Mouse (Mus musculus) cerebellum, adult 11 months (tissue): ENCODE measurements around the gene AC109138.7.
"Not testable (repeated sequence)": the region's sequence is repeated elsewhere in the genome, so short reads cannot be mapped to it uniquely, and the experiment has no call there.

Experiments
- DNase-seq: peaks from one replicate; pipeline ENCODE4 v3.0.0; 2022

AC109138.7 gene

DNA sequence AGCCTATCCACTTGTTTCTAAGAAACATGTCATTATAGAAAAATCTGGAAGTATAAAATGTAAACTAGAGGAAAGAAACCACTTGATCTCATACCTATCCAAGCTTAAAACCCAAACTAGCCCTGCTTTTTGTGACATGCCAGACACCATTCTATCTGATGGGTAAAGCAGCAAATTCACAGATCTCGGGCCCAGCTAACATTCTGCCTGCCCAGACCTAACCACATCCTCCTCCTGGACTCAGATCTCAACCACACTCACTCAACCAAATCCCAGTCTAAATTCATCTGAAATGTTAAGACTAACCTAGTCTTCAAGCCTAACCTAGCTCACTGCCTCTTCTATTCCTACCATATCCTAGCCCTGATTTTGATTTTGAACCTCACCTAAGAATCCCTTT is 4.6 kb downstream of the AC109138.7 start:
- DNase-seq, result no peak

GRCm38 (mm10) chr19:4219943-4220342 is 5.8 kb downstream of the AC109138.7 start:
- no peak for DNase-seq

DNA sequence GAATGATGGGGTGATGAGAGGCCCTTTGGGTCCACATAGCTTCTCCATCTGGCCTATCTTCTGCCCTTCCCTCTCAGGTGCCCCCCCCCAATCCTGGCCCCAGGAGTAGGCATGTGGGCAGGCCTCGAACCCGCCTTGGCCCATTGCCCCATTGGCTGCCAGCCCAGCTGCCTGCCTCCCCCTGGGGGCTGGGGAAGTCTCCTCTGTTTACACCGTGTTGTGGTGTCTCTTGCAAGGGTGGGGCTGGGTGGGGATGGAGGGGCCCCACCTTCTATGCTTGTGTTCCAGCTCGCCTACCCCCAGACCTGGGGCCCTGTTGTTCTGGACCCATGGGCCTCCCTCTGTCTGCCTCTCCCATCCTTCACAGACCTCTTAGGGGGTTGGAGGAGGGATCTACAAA is 6.3 kb downstream of the AC109138.7 start:
- DNase-seq, result no peak

DNA sequence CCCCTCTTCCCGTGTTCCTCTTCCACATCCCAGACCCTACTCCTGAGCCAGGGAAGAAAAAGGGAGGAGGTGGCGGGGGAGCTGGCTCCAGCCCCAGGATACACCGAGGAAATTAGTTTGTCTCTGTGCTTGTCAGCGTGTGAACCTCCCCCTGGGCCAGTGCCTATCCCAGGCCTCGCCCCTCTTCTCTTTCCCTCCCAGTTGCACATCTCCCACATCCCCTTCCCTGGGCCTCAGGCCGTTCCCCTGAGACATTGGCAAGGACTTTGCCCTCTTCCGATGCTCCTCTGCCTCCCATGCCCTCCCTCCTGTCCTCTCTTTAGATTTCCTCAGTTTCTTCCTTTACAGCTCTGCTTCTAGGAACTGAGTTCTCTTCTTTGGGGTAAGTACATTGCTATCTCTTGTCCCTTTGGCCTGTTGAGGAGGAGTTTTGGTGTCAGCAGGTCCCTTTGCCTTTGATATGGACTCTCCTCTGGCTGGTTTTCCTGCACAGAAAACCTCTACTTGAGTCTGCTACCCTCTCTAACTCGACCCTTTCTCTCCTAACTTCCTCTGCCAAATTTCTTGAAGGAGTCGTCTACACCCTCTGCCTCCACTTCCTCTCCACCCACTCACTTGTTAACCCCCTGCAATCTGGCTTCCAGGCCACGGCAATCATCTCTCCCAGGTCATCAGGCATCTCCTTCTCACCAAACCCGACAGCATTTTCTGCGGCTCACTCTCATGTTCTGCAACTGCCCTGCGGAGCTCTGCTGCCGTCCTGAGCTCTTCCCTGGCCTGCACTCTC is 7.0 kb downstream of the AC109138.7 start:
- no peak for DNase-seq

GRCm38 (mm10) chr19:4222165-4222564 is 8.0 kb downstream of the AC109138.7 start:
- no peak for DNase-seq

DNA sequence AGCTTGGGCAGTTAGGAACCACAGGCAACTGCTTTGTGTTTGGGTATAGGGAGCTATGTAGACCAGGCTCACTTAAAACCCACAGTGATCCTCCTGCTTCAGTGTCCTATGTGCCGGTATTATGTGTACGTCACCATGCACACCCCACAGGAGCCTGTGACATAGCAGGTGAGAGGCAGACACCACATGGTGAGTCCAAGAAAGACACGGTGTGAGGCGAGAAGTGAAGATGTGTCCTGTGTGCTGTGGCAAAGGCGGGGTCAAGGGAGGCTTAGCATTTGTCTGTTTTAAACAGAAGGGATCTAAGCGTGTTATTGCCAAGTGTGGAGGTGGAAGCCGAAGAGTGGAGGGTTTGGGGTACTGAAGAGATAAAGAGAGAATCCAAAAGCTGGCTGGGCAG is 12.6 kb downstream of the AC109138.7 start:
- DNase-seq, result no peak

GRCm38 (mm10) chr19:4227446-4227845 is 13.3 kb downstream of the AC109138.7 start:
- DNase-seq, result no peak

DNA sequence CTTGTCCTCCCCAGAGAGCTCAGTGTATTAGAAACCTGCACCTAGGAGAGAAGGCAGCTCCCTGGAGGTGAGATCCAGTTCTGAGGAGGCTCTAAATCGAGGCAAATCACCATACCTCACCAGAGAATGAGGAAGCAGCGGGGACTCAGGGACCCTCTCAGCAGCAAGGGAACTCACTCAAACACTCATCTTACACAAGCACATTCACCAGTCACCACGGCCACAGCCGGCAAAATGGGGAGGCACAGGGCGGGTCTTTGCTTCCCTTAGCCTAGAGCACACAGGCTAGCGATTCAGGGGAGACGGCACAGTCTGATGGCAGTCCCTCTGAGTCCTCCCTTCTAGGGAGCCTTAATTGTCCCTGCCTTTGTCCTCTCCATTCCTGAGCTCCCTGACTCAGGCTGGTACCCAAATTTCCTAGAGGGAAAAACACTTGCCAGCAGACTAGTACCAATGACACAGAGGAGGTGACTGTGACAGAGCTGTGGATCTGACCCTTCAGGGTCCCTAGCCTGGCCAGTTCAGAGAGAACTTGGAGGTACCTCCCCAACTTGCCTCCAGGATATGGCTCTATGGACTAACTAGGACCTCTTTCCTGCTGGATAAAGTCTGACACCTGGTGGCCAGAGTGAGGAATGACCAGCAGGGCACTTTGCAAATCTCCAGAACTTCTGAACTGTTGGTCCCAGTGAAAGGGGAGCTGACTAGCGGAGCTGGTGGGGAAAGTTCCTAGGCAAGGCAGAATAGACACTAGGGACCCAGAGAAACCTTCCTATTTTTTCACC is 13.9 kb downstream of the AC109138.7 start:
- peak; percentile 64 for DNase-seq

GRCm38 (mm10) chr19:4228891-4229290 is 14.7 kb downstream of the AC109138.7 start:
- no peak for DNase-seq

- DNase-seq, result peak; percentile 34
These were observed 15.4 kb downstream of the AC109138.7 start for GRCm38 (mm10) chr19:4229451-4230076.

DNA sequence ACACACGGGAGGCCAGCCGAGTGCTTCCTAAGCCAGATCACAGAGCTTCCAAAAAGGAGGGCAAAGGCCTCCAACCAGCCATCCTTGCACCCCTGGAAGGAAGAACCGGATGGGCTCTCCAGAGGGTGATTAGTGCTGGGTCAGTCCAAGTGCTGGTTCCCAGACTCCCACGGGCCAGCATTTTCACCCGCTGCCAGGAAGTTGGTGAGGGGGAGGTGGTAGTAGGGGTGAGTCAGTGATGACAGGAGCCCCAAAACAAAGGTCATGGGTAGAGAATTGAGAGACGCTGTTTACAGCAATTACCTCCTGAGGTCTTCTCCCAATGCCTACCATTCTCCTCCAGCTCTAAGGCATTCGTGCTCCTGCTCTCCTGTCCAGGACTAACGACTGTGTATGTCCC is 16.3 kb downstream of the AC109138.7 start:
- DNase-seq, result no peak

GRCm38 (mm10) chr19:4231253-4232185 is 17.4 kb downstream of the AC109138.7 start, which contains the start of gene Pold4:
Gene Pold4 (plus strand): TSS chr19:4231899.
- peak; percentile 97 for DNase-seq

- DNase-seq, result no peak
These were observed 18.0 kb downstream of the AC109138.7 start for GRCm38 (mm10) chr19:4232186-4232572.

GRCm38 (mm10) chr19:4232651-4233050 is 18.5 kb downstream of the AC109138.7 start:
- no peak for DNase-seq

- DNase-seq, result no peak
These were observed 20.4 kb downstream of the AC109138.7 start for GRCm38 (mm10) chr19:4234548-4234947.

DNA sequence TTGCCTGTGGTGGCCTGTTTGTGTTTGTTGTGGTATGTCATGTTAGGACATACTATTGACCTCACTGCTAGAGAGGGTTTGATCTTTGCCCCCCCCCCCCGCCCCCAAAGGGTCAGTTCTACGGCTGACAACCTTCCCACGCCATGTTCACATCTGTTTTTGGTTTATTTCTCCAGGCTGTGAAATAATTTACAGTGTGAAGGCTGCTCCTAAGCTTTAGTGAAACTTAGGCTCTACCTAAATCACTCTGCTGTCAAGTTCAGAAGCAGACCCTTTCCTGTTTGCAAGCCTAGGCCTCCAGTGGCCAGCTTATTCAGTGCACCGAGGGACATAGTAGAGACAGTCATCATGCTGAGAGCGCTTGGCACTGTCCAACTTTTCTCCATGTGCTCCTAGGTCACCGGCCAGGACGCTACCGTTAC is 26.1 kb downstream of the AC109138.7 start:
- DNase-seq, result no peak

- no peak for DNase-seq
These were observed 28.3 kb downstream of the AC109138.7 start for GRCm38 (mm10) chr19:4242416-4242815.

- no peak for DNase-seq
These were observed 30.6 kb downstream of the AC109138.7 start for GRCm38 (mm10) chr19:4244775-4245174.

GRCm38 (mm10) chr19:4247010-4247409 is 32.9 kb downstream of the AC109138.7 start:
- no peak for DNase-seq

GRCm38 (mm10) chr19:4248683-4249082 is 34.5 kb downstream of the AC109138.7 start:
- not testable (repeated sequence) for DNase-seq

DNA sequence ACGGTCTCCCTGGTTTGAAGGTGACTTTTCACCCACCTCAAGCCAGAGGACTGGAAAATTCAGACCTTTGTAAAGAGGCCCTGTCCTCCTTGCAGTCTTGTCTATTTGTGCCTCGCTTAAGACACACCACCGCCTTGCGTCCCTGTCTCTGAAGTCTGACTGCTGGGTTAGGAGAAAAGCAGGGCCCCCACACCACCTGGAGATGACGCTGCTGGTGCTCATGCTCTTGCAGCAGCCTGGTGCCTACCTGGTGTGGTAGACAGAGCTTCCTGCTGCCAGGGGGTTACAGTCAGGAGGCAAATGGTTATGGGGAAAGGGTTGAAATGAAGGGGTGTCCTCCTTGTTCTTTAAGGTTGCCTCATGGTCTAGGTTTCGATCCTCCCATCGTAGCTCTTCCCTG is 40.1 kb downstream of the AC109138.7 start:
- DNase-seq, result no peak

- DNase-seq, result no peak
These were observed 41.5 kb downstream of the AC109138.7 start for GRCm38 (mm10) chr19:4255583-4256162.
